Mouse (Mus musculus) megakaryocyte, embryonic 14.5 days (primary cell): ENCODE measurements around the gene Pccb. TPM values are rescaled to one million over a fixed set of nuclear protein-coding genes. Genes with fewer than 3 reads are reported as not detected.

Experiments
- H3K27me3 ChIP-seq: replicated peaks from 2 replicates; pipeline ENCODE3; 2012; ENCODE audit warnings: inconsistent platforms
- H3K36me3 ChIP-seq: replicated peaks from 2 replicates; pipeline ENCODE3; 2012; ENCODE audit warnings: low read length, inconsistent platforms, mixed read lengths
- H3K4me1 ChIP-seq: 2 replicates; pipeline ENCODE4 v1.6.1; 2012; ENCODE audit warnings: inconsistent platforms
- H3K4me3 ChIP-seq: replicated peaks from 2 replicates; pipeline ENCODE3; 2012; ENCODE audit warnings: moderate library complexity, mild to moderate bottlenecking, inconsistent platforms
- H3K9me3 ChIP-seq: 2 replicates; pipeline ENCODE4 v1.6.1; 2012; ENCODE audit warnings: inconsistent platforms
- FLI1 ChIP-seq: IDR thresholded peaks from 2 replicates; pipeline ENCODE4 v1.6.1; 2012; ENCODE audit warnings: low read length, inconsistent platforms, mixed read lengths
- GATA1 ChIP-seq: IDR thresholded peaks from 3 replicates; pipeline ENCODE4 v1.6.1; 2012; ENCODE audit warnings: mixed read lengths, low read length, inconsistent platforms, borderline replicate concordance
- polyA plus RNA-seq: library from polyadenylated mRNA; stranded (reverse); fragments of >175 nt; gene quantifications from 2 replicates; pipeline ENCODE4 v1.2.3, GENCODE M21; 2012; ENCODE audit warnings: low replicate concordance; ENCODE audit not compliant: insufficient read depth

Gene Pccb
- polyA plus RNA-seq, 1 experiment: 69.9 TPM

- Histone ChIP-seq H3K27me3 (no peaks in the 10 kb centered on the region), H3K4me1 (no peaks in the 10 kb centered on the region), H3K36me3 (no peaks in the 10 kb centered on the region), H3K9me3 (no peaks in the 10 kb centered on the region), H3K4me3 (no peak overlapping the region)
- no peak for TF ChIP-seq GATA1
- TF ChIP-seq FLI1: no peak
Measured at GRCm38 (mm10) chr9:101052007-101052406, 17.3 kb upstream of the Pccb start.

DNA sequence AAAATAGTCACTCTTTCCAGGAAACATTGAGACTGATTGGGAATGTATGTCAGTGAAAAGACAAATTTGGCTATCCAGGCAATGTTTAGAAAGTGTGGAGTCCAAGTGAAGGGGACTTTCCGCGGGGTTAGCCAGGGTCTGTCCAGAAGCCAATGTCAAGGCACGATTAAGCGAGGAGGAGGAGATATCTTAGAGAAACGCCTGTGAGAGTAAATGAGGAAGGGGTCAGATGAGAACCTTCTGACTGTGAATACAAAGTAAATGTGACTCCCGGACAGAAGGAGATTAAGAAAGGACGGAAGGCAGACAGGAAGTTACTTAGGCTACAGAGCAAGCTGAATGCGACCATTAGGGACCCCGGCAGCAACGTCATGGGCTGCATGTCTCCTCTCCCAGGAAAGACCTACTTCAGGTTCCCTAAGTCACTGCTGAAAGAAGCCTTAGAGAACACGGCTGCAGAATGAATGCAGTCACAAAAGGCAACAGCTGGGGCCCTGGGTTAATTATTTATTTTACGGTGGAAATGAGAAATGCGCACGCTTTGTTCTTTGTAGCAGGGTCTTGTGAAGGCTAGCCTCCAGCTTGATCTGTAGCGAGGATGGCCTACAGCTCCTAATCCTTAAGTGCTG lies 11.1 kb upstream of the Pccb start:
- H3K36me3 ChIP-seq: peaks cover 9% of the 10 kb centered on the region
- TF ChIP-seq FLI1 (no peak), GATA1 (no peak)
- peak overlapping the region; percentile 84 for H3K4me3 ChIP-seq
- H3K4me1 ChIP-seq: peaks cover 34% of the 10 kb centered on the region
- H3K9me3 ChIP-seq: peaks cover 16% of the 10 kb centered on the region
- no peaks in the 10 kb centered on the region for H3K27me3 ChIP-seq

DNA sequence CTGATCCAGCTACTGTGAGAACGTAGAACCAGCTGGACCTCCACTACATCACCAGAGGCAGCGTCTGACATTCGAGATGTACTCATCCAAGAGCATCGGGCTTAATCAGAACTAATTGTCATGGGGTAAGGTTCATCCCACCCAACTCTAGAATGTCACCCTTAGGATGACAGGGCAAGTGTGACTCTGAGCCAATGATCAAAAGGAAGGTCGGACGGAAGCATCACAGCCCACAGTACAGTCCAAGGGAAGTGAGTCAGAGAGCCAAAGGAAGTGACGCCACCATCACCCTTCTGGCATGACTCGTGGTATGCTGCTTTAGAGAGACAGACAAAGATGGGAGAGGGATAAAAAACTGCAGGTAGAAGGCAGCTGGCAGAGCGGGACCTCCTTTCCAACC lies 7.6 kb upstream of the Pccb start:
- Histone ChIP-seq H3K9me3 (peaks cover 19% of the 10 kb centered on the region), H3K4me1 (peaks cover 41% of the 10 kb centered on the region), H3K36me3 (peaks cover 9% of the 10 kb centered on the region), H3K27me3 (no peaks in the 10 kb centered on the region), H3K4me3 (peak overlapping the region; percentile 70)
- no peak for TF ChIP-seq FLI1
- no peak for TF ChIP-seq GATA1

- H3K36me3 ChIP-seq: peaks cover 9% of the 10 kb centered on the region
- peaks cover 19% of the 10 kb centered on the region for H3K9me3 ChIP-seq
- TF ChIP-seq FLI1: no peak
- TF ChIP-seq GATA1: no peak
- no peaks in the 10 kb centered on the region for H3K27me3 ChIP-seq
- H3K4me1 ChIP-seq: peaks cover 48% of the 10 kb centered on the region
- H3K4me3 ChIP-seq: no peak overlapping the region
Measured at GRCm38 (mm10) chr9:101041508-101041907, 6.8 kb upstream of the Pccb start.

DNA sequence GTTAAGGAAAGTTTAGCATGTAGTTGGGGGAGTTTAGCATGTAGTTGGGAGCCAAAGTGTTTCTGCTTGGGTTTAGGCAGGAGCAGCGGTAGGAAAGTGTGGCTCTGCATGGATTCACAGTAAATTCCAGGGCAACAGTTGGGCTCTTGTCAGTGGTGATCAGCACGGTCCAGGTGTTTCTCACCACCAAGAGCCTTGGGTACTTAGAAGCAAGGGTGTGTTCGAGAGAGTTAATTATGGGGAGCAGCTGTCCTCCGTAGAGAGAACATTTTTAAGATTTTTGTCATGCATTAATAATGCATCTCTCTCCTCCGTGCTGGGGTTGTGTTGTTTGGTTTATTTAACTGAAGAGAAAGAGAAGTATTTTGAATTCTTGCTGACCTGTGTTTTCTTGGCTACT lies 3.9 kb upstream of the Pccb start:
- H3K9me3 ChIP-seq: peaks cover 19% of the 10 kb centered on the region
- TF ChIP-seq FLI1 (no peak), GATA1 (no peak)
- H3K36me3 ChIP-seq: peaks cover 9% of the 10 kb centered on the region
- no peaks in the 10 kb centered on the region for H3K27me3 ChIP-seq
- H3K4me1 ChIP-seq: peaks cover 46% of the 10 kb centered on the region
- no peak overlapping the region for H3K4me3 ChIP-seq

GRCm38 (mm10) chr9:101037396-101037795 lies 2.7 kb upstream of the Pccb start:
- TF ChIP-seq GATA1: no peak
- TF ChIP-seq FLI1: no peak
- peak overlapping the region; percentile 57 for H3K4me3 ChIP-seq
- no peaks in the 10 kb centered on the region for H3K27me3 ChIP-seq
- H3K36me3 ChIP-seq: peaks cover 9% of the 10 kb centered on the region
- peaks cover 43% of the 10 kb centered on the region for H3K4me1 ChIP-seq
- H3K9me3 ChIP-seq: peaks cover 17% of the 10 kb centered on the region

DNA sequence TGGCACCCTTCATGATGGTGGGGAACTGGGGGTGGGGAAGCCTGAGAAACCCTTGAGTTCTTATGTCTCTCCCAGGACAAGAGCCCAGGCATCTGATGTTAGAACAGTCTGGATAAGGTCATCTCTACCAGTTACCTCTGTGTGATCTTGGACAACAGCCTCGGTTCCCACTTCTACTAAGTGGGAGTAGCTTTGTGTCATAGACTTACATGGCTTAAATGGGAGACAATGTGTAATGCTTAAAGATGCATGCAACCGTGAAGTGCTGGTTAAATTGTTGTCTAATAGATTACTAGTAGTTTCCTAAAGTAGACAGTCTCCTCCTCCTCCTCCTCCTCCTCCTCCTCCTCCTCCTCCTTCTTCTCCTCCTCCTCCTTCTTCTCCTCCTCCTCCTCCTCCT lies 2.2 kb upstream of the Pccb start:
- H3K27me3 ChIP-seq: no peaks in the 10 kb centered on the region
- peaks cover 11% of the 10 kb centered on the region for H3K9me3 ChIP-seq
- H3K4me1 ChIP-seq: peaks cover 44% of the 10 kb centered on the region
- TF ChIP-seq FLI1 (no peak), GATA1 (no peak)
- H3K36me3 ChIP-seq: peaks cover 7% of the 10 kb centered on the region
- peak overlapping the region; percentile 78 for H3K4me3 ChIP-seq

GRCm38 (mm10) chr9:101035836-101036596 lies 1.3 kb upstream of the Pccb start:
- H3K36me3 ChIP-seq: peaks cover 11% of the 10 kb centered on the region
- H3K4me1 ChIP-seq: peaks cover 52% of the 10 kb centered on the region
- H3K9me3 ChIP-seq: peaks cover 5% of the 10 kb centered on the region; the same call in 1 of the 2 replicates
- H3K4me3 ChIP-seq: no peak overlapping the region
- H3K27me3 ChIP-seq: no peaks in the 10 kb centered on the region
- no peak for TF ChIP-seq GATA1

GRCm38 (mm10) chr9:101033761-101034447 lies 794 bp downstream of the Pccb start:
- Histone ChIP-seq H3K4me1 (peaks cover 54% of the 10 kb centered on the region), H3K9me3 (no peaks in the 10 kb centered on the region), H3K36me3 (peaks cover 22% of the 10 kb centered on the region), H3K27me3 (no peaks in the 10 kb centered on the region), H3K4me3 (peak overlapping the region; percentile 98)
- no peak for TF ChIP-seq GATA1
- no peak for TF ChIP-seq FLI1

GRCm38 (mm10) chr9:101018768-101019167 lies 15.9 kb downstream of the Pccb start:
- TF ChIP-seq FLI1: no peak
- TF ChIP-seq GATA1: no peak
- Histone ChIP-seq H3K4me1 (peaks cover 16% of the 10 kb centered on the region), H3K36me3 (peaks cover 48% of the 10 kb centered on the region), H3K9me3 (no peaks in the 10 kb centered on the region), H3K4me3 (no peak overlapping the region), H3K27me3 (no peaks in the 10 kb centered on the region)
